Mouse (Mus musculus): Measurements from ENCODE around the gene Sec61a2. TPM values are rescaled to one million over a fixed set of nuclear protein-coding genes. Genes with fewer than 3 reads are reported as not detected.

Sec61a2 gene
- polyA plus RNA-seq, 2 experiments, result 79.1 to 222 TPM

GRCm38 (mm10) chr2:5889412-5889811, 5.8 kb downstream of the Sec61a2 start:
- no peak overlapping the region for H3K9ac ChIP-seq (ENCODE audit: low read depth, low read length, severe bottlenecking)
- ATAC-seq (ENCODE audit: low FRiP score, low read depth), result no peak
- no peaks in the 10 kb centered on the region for H3K9me3 ChIP-seq (ENCODE audit: control insufficient read depth, low read length)
- H3K4me2 ChIP-seq (replicated peaks; ENCODE audit: low read depth, low read length, severe bottlenecking), result no peak overlapping the region
- DNase-seq (ENCODE audit: low spot score), result no peak
- no peak overlapping the region for H3K4me3 ChIP-seq (replicated peaks; ENCODE audit: low read length)
- no peaks in the 10 kb centered on the region for H3K27me3 ChIP-seq (ENCODE audit: control insufficient read depth, insufficient read depth, low read length)
- H3K36me3 ChIP-seq (ENCODE audit: control insufficient read depth, insufficient read depth, low read length), result peaks cover 63% of the 10 kb centered on the region
- no peak overlapping the region for H3K27ac ChIP-seq (replicated peaks; ENCODE audit: low read depth, low read length)
- no peak for TF ChIP-seq POLR2A (IDR thresholded peaks at IDR 0.05; ENCODE audit: borderline replicate concordance, extremely low read depth, insufficient read depth, insufficient read length)
- WGBS, result 57% methylated on average over 2 of the region's 2 CpGs
- H3K4me1 ChIP-seq (ENCODE audit: control insufficient read depth, insufficient read depth, low read length), result peaks cover 6% of the 10 kb centered on the region; the same call in 1 of the 2 replicates

- 85% methylated on average over 5 of the region's 5 CpGs for WGBS
- no peak overlapping the region for H3K9ac ChIP-seq (ENCODE audit: low read depth, low read length, severe bottlenecking)
- H3K27me3 ChIP-seq (ENCODE audit: control insufficient read depth, insufficient read depth, low read length), result no peaks in the 10 kb centered on the region
- H3K4me1 ChIP-seq (ENCODE audit: control insufficient read depth, insufficient read depth, low read length), result peaks cover 3% of the 10 kb centered on the region; the same call in 1 of the 2 replicates
- no peak overlapping the region for H3K4me2 ChIP-seq (replicated peaks; ENCODE audit: low read depth, low read length, severe bottlenecking)
- no peak for ATAC-seq (ENCODE audit: low FRiP score, low read depth)
- TF ChIP-seq POLR2A (IDR thresholded peaks at IDR 0.05; ENCODE audit: borderline replicate concordance, extremely low read depth, insufficient read depth, insufficient read length), result no peak
- DNase-seq (ENCODE audit: low spot score), result no peak
- H3K27ac ChIP-seq (replicated peaks; ENCODE audit: low read depth, low read length), result no peak overlapping the region
- H3K9me3 ChIP-seq (ENCODE audit: control insufficient read depth, low read length), result no peaks in the 10 kb centered on the region
- H3K4me3 ChIP-seq (replicated peaks; ENCODE audit: low read length), result no peak overlapping the region
- H3K36me3 ChIP-seq (ENCODE audit: control insufficient read depth, insufficient read depth, low read length), result peaks cover 66% of the 10 kb centered on the region
Observed at GRCm38 (mm10) chr2:5888865-5889264, 6.4 kb downstream of the Sec61a2 start.

GRCm38 (mm10) chr2:5877446-5877845, 17.8 kb downstream of the Sec61a2 start:
- peaks cover 84% of the 10 kb centered on the region for H3K36me3 ChIP-seq (ENCODE audit: control insufficient read depth, insufficient read depth, low read length)

GRCm38 (mm10) chr2:5869746-5870145, 25.5 kb downstream of the Sec61a2 start:
- Histone ChIP-seq H3K9me3 (ENCODE audit: control insufficient read depth, low read length) (no peaks in the 10 kb centered on the region), H3K27ac (replicated peaks; ENCODE audit: low read depth, low read length) (no peak overlapping the region), H3K27me3 (ENCODE audit: control insufficient read depth, insufficient read depth, low read length) (no peaks in the 10 kb centered on the region), H3K4me1 (ENCODE audit: control insufficient read depth, insufficient read depth, low read length) (no peaks in the 10 kb centered on the region), H3K4me3 (replicated peaks; ENCODE audit: low read length) (no peak overlapping the region), H3K4me2 (replicated peaks; ENCODE audit: low read depth, low read length, severe bottlenecking) (no peak overlapping the region), H3K36me3 (ENCODE audit: control insufficient read depth, insufficient read depth, low read length) (peaks cover 76% of the 10 kb centered on the region), H3K9ac (ENCODE audit: low read depth, low read length, severe bottlenecking) (no peak overlapping the region)
- no peak for ATAC-seq (ENCODE audit: low FRiP score, low read depth)
- no peak for TF ChIP-seq POLR2A (IDR thresholded peaks at IDR 0.05; ENCODE audit: borderline replicate concordance, extremely low read depth, insufficient read depth, insufficient read length)
- no peak for DNase-seq (ENCODE audit: low spot score)
- WGBS, result 90% methylated on average over 5 of the region's 5 CpGs

More at GRCm38 (mm10) chr2:5877446-5877845, 17.8 kb downstream of the Sec61a2 start:
- H3K4me2 ChIP-seq (replicated peaks; ENCODE audit: low read depth, low read length, severe bottlenecking), result no peak overlapping the region
- 68% methylated on average over 3 of the region's 3 CpGs for WGBS
- H3K4me1 ChIP-seq (ENCODE audit: control insufficient read depth, insufficient read depth, low read length), result no peaks in the 10 kb centered on the region
- no peak overlapping the region for H3K27ac ChIP-seq (replicated peaks; ENCODE audit: low read depth, low read length)
- ATAC-seq (ENCODE audit: low FRiP score, low read depth) (no peak), DNase-seq (ENCODE audit: low spot score) (no peak)
- no peaks in the 10 kb centered on the region for H3K27me3 ChIP-seq (ENCODE audit: control insufficient read depth, insufficient read depth, low read length)
- no peak overlapping the region for H3K9ac ChIP-seq (ENCODE audit: low read depth, low read length, severe bottlenecking)
- H3K9me3 ChIP-seq (ENCODE audit: control insufficient read depth, low read length), result no peaks in the 10 kb centered on the region
- no peak overlapping the region for H3K4me3 ChIP-seq (replicated peaks; ENCODE audit: low read length)
- no peak for TF ChIP-seq POLR2A (IDR thresholded peaks at IDR 0.05; ENCODE audit: borderline replicate concordance, extremely low read depth, insufficient read depth, insufficient read length)

- Histone ChIP-seq H3K27ac (replicated peaks; ENCODE audit: low read depth, low read length) (no peak overlapping the region), H3K36me3 (ENCODE audit: control insufficient read depth, insufficient read depth, low read length) (peaks cover 72% of the 10 kb centered on the region), H3K9ac (ENCODE audit: low read depth, low read length, severe bottlenecking) (no peak overlapping the region), H3K4me2 (replicated peaks; ENCODE audit: low read depth, low read length, severe bottlenecking) (no peak overlapping the region), H3K27me3 (ENCODE audit: control insufficient read depth, insufficient read depth, low read length) (no peaks in the 10 kb centered on the region), H3K9me3 (ENCODE audit: control insufficient read depth, low read length) (no peaks in the 10 kb centered on the region), H3K4me3 (replicated peaks; ENCODE audit: low read length) (no peak overlapping the region), H3K4me1 (ENCODE audit: control insufficient read depth, insufficient read depth, low read length) (no peaks in the 10 kb centered on the region)
- no peak for TF ChIP-seq POLR2A (IDR thresholded peaks at IDR 0.05; ENCODE audit: borderline replicate concordance, extremely low read depth, insufficient read depth, insufficient read length)
- no peak for ATAC-seq (ENCODE audit: low FRiP score, low read depth)
- 87% methylated on average over 2 of the region's 2 CpGs for WGBS
- no peak for DNase-seq (ENCODE audit: low spot score)
Observed at GRCm38 (mm10) chr2:5867681-5868080, 27.6 kb downstream of the Sec61a2 start.

- no peak within 1 kb of the TSS for H3K27ac ChIP-seq (replicated peaks; ENCODE audit: low read depth, low read length)
- 96% methylated on average over 3 of the region's 3 CpGs for WGBS
- H3K27me3 ChIP-seq (ENCODE audit: control insufficient read depth, insufficient read depth, low read length), result no peaks in the 10 kb centered on the region
- H3K4me2 ChIP-seq (replicated peaks; ENCODE audit: low read depth, low read length, severe bottlenecking), result no peak within 1 kb of the TSS
- no peak for ATAC-seq (ENCODE audit: low FRiP score, low read depth)
- H3K9me3 ChIP-seq (ENCODE audit: control insufficient read depth, low read length), result no peaks in the 10 kb centered on the region
- no peak within 1 kb of the TSS for H3K4me3 ChIP-seq (replicated peaks; ENCODE audit: low read length)
- H3K4me1 ChIP-seq (ENCODE audit: control insufficient read depth, insufficient read depth, low read length), result no peaks in the 10 kb centered on the region
- H3K36me3 ChIP-seq (ENCODE audit: control insufficient read depth, insufficient read depth, low read length), result peaks cover 69% of the 10 kb centered on the region
- no peak within 1 kb of the TSS for H3K9ac ChIP-seq (ENCODE audit: low read depth, low read length, severe bottlenecking)
- no peak for TF ChIP-seq POLR2A (IDR thresholded peaks at IDR 0.05; ENCODE audit: borderline replicate concordance, extremely low read depth, insufficient read depth, insufficient read length)
- no peak for DNase-seq (ENCODE audit: low spot score)
Observed at GRCm38 (mm10) chr2:5862834-5863233, 32.4 kb downstream of the Sec61a2 start, which contains the start of gene Gm13199. Gene Gm13199, minus strand, starts transcription at chr2:5862934.
